Mouse (Mus musculus) adrenal gland, adult 18-20 months (tissue): ENCODE data around the gene Zcchc17. TPM values are rescaled to one million over a fixed set of nuclear protein-coding genes. Genes with fewer than 3 reads are reported as not detected.

Source experiments
- DNase-seq, 2 experiments: peaks; one replicate each; pipeline ENCODE4 v3.0.0; 2021 to 2022; ENCODE audit warnings: low spot score in 2 of 2
- total RNA-seq, 2 experiments: library from RNA; stranded (reverse); gene quantifications; 1 replicate in 1 of 2; 2 replicates in 1 of 2; pipeline ENCODE4 v1.2.3; 2021

Gene Zcchc17
- total RNA-seq, 2 experiments from 2014 or later, result 40.4 to 46.0 TPM

DNA sequence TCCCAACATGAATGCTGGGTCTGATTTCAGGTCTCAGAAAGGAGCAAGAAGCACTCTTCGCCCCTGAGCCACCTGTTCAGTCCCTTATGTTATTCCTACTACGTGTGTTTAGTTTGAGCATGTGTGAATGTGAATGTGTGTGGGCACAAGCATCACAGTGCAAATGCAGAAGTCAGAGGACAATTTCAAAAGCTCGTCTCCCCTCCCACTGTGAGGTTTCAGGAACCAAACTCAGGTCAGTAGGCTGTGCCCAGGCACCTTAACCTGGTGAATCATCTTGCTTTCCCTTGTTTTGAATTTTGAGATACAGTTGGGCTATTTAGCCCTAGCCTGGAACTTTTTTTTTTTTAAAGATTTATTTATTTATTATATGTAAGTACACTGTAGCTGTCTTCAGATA is 69.9 kb downstream of the Zcchc17 start:
- no peak for DNase-seq

DNA sequence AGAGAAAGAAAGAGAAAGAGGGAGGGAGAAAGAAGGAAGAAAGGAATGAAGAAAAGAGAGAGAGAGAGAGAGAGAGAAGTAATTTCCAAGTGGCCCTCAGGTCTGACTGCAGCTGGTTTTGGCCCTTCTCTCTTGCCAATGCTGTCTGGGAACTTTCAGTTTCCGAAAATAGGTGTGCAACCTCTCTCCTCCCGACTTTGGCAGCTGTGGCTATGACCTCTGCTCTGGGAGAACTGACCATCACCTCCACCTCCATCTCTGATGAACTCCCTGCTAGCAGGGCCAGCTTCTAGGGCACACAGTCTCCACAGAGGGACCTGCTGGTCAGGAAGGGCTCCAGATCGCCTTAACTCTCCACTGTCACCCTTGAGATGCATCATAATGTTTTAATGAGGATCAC is 73.2 kb downstream of the Zcchc17 start:
- no peak for DNase-seq

DNA sequence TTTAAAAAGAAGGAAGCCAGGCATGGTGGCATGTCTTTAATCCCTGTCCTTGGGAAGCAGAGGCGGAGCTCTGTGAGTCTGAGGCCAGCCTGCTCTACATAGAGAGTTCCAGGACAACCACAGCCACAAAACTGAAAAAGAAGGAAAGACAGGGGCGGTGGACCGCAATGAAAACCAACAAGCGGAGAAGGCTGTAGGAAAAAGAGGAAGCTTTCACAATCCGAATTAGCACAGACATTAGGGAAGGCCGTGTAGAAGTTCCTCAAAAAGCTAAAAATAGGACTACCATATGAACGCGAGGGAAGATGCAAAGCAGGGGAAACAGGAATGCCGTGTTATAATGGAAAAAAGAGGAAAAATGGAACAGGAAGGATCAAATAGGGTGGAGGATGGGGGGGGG is 75.9 kb downstream of the Zcchc17 start:
- no peak for DNase-seq

DNA sequence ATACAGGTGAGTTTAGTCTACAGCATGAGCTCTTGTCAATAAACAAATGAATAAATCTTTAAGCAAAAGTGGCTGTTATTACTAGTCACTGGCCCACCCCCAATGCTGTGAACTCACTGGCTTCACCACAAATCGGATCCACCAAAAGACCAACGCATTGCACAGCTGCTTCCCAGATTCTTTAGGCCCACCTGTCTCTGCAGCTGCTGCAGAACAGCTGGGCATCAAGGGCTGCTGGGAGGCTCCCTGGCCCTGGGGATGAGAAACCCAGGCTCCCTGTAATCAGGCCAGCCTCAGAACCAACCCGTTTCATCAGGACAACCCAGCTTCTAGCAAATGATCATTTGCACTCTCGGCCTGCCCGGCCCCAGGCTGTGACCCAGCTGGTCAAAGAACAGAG is 76.9 kb downstream of the Zcchc17 start:
- no peak for DNase-seq

DNA sequence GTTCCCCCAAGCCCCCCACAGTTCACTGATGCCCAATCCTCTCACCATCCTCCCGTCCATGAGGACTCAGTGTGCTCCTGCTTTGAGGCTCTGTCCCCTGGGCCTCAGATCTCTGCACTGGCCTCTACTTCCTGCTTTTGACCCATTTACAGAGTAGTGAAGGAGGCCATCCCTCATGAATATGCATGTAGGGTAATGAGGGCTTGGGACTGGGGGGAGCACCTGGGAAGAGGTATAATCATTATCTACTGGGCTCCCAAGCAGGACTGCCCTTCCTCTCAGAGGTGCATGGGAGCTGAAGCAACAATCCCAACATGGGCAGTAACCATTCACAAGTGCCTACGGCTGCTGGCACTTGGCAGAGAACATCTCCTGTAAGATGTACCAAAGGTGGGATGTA is 80.6 kb downstream of the Zcchc17 start, which contains the start of gene Serinc2:
Serinc2 (minus strand) TSS at position 101 of the 400 bp plus-strand sequence.
- DNase-seq, result no peak

DNA sequence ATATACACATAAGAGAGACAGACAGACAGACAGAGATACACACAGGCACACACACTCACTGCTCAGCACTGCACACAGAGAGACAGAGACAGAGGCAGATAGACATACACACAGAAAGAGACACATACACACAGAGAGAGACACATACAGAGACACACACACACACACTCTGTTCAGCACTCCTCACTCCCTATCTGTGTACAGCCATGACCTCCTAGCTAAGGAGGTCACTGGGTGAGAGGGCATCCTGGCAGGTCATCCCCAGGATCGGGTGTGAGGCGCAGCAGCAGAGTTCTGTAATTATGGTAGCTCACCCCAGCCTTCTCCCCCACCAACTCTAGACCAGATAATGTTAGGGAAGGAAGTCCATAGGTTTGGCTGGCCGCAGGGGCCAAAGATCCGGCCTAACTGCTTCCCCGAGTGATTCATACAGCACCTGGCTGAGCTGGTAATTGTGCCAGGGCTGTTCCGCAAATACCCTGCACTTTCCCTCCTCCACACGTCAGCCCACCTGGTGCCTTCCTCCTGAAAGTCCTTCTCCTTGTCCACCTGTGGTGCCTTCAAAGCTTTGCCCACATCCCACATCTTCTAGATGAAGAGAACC is 83.1 kb downstream of the Zcchc17 start:
- DNase-seq, result no peak

DNA sequence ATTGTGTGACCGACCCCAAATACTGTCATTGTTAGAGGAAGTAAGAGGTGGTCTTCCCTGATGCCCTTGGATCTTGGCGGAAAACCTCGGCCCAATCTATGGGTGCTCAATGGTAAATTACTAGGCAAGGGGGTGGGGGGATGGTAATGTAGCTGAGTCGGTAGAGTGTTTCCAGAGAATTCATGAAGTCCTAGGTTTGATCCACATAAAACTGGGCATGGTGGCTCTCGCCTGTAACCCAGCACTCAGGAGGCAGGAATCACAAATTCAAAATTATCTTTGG is 84.0 kb downstream of the Zcchc17 start:
- no peak for DNase-seq

DNA sequence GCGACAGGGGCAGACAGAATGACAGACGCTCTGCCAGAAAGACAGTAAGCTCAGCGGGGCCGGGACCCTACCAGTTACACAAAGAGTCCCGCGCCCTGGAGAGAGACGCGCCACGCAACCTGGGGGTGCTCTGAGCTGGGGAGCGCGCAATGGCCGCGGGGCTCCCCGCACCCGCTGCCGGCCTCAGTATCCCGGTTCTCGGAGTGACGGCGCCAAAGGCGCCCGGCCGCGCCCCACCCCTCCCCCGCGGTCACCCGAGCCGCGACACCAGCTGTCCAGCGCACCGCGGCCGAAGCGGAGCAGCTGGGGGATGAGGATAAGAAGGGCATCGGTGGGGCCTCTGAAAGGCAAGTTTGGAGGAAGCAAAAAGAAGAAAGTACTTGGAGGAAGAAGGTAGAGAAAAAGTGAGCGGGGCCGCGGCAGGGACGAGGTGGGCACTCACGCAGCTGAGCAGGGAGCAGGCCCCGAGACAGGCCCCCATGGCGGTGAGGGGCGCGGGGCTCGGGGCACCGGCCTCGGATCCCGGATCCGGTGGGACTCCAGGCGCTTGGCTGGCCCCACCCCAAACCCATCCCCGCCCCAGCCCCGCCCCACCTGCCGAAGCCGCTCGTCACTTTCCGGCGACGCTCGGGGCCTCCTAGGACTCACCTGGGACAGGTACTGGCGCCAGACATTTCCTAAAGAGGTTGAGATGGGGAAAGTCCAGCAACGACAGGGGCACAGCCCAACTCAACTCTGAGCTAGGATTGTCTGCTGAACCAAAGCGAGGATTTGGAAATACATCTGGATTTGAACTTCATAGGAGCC is 84.5 kb downstream of the Zcchc17 start:
- DNase-seq, result no peak

DNA sequence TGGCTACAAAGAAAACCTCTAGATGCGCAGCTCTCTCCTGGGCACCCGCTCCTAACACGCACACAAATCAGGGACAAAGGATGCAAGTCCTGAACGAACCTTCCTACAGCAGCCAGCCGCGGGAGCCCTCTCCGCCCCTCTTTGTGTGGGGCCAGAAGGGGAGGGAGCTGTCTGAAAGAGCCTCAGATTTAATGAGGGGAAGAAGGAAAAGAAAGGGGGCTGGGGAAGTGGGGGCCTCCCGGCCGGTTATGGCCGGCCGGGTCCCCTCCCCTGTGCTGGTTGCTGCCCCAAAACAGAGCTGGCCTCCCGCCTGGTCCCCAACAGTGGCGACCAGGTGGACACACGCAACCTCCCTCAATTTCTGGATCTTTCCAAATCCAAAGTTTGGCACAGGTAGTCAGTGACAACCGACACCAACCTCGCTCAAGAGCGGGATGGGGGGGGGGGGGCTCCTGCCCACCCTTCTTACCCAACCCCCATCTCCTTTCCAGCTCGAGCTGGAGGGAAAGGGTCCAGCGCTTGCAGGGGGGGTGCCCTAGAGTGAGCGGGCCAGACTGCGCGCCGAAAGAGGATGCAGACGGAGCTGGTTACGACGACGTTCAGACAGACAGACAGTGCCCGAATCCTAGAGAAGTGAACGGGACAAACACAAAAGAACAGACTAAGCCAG is 85.3 kb downstream of the Zcchc17 start:
- no peak for DNase-seq

DNA sequence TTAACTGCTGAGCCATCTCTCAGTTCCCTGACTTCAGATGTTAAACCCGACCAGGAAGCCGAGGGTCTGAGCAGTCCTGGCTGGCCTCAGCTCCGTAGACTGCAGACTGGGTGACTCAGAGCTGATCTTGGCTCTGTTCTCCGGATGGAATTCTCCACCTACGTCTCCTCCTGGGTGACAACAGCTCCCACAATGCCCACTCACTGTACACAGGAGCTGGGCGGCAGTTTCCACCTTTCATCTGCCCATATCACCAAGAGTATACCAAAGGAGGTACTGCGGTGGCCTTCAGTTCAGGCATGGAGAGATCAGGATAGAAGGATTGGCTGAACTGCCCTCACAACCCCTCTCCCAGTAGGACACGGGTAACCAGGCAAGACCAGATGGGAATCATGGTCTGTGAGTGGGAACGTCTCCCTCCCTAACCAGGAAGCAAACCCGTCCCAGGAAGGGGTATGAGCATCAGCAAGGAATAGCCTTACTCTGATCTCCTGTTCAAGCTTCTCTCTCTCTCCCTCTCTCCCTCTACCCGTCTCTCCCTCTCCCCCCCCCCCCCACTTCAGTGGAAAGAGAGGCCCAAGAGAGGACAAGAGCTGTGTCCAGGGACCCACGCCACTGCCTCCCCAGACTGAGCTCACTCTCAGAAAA is 85.9 kb downstream of the Zcchc17 start:
- peak in 1 of 2 experiments; percentile 27 for DNase-seq

DNA sequence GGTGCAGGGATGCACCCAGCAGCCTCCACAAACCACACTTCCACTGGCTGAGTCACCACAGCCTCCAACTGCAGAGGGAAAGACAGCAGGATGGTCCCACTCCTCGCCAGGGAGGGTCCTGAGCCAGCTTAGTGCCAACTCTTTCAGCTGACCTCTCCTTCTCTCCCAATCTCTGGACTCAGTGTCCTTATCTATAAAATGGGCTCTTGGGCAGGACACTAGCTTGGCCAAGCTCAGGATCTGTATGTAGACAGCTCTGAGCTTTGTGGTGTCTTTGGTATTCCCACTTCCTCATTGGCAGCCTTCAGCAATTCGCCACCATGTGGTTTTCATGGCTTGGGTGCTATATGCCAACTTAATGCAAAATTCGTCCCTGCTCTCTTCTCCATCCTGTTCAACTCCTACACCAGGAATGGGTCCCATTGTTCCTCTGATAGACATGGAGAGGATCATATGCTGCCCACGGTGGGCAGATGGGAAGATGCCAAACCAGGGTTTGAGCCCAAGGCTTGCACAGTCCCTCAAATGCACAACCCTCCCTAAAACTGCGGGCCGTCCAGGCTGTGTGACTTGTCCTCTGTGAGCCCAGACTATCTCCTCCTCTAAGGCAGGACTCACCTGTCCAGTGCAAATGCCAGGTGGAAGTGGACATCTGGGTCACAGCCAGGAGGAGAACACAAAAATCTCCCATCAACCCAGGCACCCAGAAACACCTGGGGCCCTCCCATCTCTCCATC is 89.0 kb downstream of the Zcchc17 start:
- DNase-seq, result no peak

DNA sequence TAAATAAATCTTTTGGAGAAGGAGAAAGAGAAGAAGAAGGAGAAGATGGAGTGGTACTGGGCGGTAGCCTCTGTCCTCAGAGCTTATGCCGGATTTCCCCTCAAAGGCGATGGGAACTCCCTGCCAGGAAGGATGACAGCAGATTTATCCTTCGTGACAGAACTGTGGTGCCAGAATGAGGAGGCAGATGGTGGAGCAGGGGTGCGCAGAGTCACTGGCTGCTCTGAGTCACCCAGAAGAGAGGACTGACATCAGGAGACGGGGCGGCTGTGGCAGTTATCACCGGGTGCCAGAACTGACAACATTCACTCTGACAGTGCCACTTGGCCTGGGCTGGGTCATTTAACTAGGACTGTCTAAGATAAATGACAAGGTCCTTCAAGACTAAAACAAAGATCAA is 89.7 kb downstream of the Zcchc17 start:
- no peak for DNase-seq

DNA sequence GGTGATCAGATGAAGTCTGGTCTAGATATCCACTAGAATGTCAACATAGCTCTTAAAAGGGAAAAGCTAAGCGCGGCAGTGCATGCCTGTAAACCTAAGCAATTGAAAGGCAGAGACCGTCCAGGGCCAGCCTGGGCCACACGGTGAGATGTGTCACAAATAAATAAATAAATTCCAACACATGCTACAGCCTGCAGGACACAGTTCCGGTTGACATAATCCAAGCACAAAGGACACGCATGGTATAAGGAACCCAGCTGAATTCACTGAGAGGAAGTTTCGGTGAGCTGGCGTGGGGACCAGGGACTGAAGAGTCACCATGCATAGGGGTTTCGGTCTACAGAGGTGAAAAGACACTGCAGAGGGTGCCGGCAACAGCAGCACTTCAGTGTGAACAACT is 91.0 kb downstream of the Zcchc17 start:
- no peak for DNase-seq

DNA sequence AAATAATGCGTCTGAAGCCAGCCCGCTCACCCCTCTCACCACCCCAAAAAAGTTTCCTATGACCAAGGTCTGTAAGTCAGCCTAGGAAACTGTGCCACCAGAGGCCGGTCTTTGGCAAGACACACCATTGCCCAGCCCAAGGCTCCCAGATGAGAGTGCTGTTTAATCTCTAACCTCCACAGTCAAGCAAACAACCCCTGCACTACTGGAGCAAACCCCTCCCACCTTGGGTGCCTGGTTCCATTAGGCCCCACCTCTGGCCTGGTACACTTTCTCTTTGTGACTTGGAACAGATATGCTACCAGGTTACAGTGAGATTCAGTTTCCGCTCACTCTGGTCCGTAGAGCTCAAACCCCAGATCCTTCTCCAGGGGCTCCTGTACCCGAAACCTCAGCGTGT is 92.7 kb downstream of the Zcchc17 start:
- DNase-seq, result no peak

DNA sequence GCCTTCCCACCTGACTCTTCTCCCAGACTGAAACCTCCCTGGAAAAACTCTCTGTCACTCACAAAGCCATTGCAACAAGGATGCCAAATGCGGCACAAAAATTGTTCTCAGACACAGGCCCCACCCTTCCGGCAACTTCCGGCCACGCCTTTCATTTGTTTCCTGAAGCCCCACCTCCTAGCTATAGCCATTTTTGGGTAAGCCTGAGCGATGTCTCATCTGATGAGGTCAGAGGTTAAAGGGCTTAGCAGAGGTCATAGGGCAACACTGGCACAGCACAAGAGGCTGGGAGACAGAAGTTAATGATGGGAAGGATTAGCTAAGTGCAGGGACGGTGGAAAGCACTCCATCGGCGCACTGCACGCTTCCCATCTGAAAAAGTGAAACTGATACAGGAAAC is 93.1 kb downstream of the Zcchc17 start:
- DNase-seq, result no peak

Other genes with a start within 250 kb of the Zcchc17 start
- under 1 TPM; 0.46 to 0.77 TPM for gene Hcrtr1, start 220.6 kb downstream of the Zcchc17 start, total RNA-seq
- gene Tinagl1, start 184.8 kb downstream of the Zcchc17 start, total RNA-seq, result 100 to 1,000 TPM; 133 to 239 TPM
- gene Gm853, start 137.5 kb downstream of the Zcchc17 start, total RNA-seq, result not detected
- gene Serinc2, start 80.7 kb downstream of the Zcchc17 start, total RNA-seq, result 1 to 10 TPM; 1.7 to 2.8 TPM
- 100 to 1,000 TPM in 1 of 2 experiments, 10 to 100 TPM in 1; 61.4 to 128 TPM for gene Fabp3, start 51.3 kb downstream of the Zcchc17 start, total RNA-seq
- gene Gm10570, start 51.3 kb downstream of the Zcchc17 start, total RNA-seq, result not detected
- 10 to 100 TPM; 27.3 to 34.9 TPM for gene Snrnp40, start 189 bp upstream of the Zcchc17 start, total RNA-seq
- 1 to 10 TPM; 5.6 to 5.8 TPM for gene Nkain1, start 214.2 kb upstream of the Zcchc17 start, total RNA-seq